Mouse (Mus musculus) kidney, embryonic 14.5 days (tissue): ENCODE results near the gene Myl6b. TPM values are rescaled to one million over a fixed set of nuclear protein-coding genes. Genes with fewer than 3 reads are reported as not detected.
A peak's percentile ranks its signal among the peaks of the same experiment; 100 is the strongest.

ENCODE experiments used
- ATAC-seq: fragments of 200-750 bp; cut with Nextera tagmentation; 2 replicates; pipeline ENCODE4 v1.8.0; 2017; ENCODE audit warnings: moderate number of reproducible peaks, mild to moderate bottlenecking, moderate TSS enrichment, moderate library complexity; ENCODE audit not compliant: low FRiP score, low TSS enrichment
- H3K27ac ChIP-seq: fragments of 300-500 bp; sonication (generic); 2 replicates; pipeline ENCODE4 v1.5.1; 2014; ENCODE audit warnings: low read depth, mild to moderate bottlenecking, low read length, moderate library complexity, mixed read lengths
- H3K27me3 ChIP-seq: fragments of 300-500 bp; sonication (generic); 2 replicates; pipeline ENCODE4 v1.6.1; 2014; ENCODE audit warnings: mild to moderate bottlenecking, low read length; ENCODE audit not compliant: control insufficient read depth, insufficient read depth
- H3K36me3 ChIP-seq: fragments of 300-500 bp; sonication (generic); 2 replicates; pipeline ENCODE4 v1.6.1; 2014; ENCODE audit warnings: low read length, mixed read lengths; ENCODE audit not compliant: control insufficient read depth, insufficient read depth
- H3K4me1 ChIP-seq: fragments of 300-500 bp; sonication (generic); 2 replicates; pipeline ENCODE4 v1.6.1; 2014; ENCODE audit warnings: low read length, mixed read lengths; ENCODE audit not compliant: control insufficient read depth, insufficient read depth
- H3K4me2 ChIP-seq: fragments of 300-500 bp; sonication (generic); replicated peaks from 2 replicates; pipeline ENCODE4 v1.6.1; 2014; ENCODE audit warnings: low read depth, mild to moderate bottlenecking, low read length
- H3K4me3 ChIP-seq: fragments of 300-500 bp; sonication (generic); 2 replicates; pipeline ENCODE4 v1.5.1; 2014; ENCODE audit warnings: mild to moderate bottlenecking, low read length
- H3K9ac ChIP-seq: fragments of 300-500 bp; sonication (generic); 2 replicates; pipeline ENCODE4 v1.6.1; 2014; ENCODE audit warnings: low read depth, mild to moderate bottlenecking, low read length, moderate library complexity
- H3K9me3 ChIP-seq: fragments of 300-500 bp; sonication (generic); 2 replicates; pipeline ENCODE4 v1.6.1; 2016; ENCODE audit warnings: low read length; ENCODE audit not compliant: control insufficient read depth
- whole genome bisulfite sequencing: fragments of 180-500 bp; shearing (Covaris S2); extraction: QIAGEN DNeasy Blood & Tissue Kit; methylation state at CpG from one replicate; pipeline ENCODE4 v1.1.7; 2014; 5-methylcytosine and 5-hydroxymethylcytosine counted together
- polyA plus RNA-seq: library from polyadenylated mRNA; unstranded; fragments of >200 nt; fragmentation: Nextera tagmentation; extraction: Ambion mirVana; gene quantifications from 2 replicates; pipeline ENCODE4 v1.2.1, GENCODE M21; 2014

The Myl6b gene
- polyA plus RNA-seq, 1 experiment from 2014 or later = 3.2 TPM

DNA sequence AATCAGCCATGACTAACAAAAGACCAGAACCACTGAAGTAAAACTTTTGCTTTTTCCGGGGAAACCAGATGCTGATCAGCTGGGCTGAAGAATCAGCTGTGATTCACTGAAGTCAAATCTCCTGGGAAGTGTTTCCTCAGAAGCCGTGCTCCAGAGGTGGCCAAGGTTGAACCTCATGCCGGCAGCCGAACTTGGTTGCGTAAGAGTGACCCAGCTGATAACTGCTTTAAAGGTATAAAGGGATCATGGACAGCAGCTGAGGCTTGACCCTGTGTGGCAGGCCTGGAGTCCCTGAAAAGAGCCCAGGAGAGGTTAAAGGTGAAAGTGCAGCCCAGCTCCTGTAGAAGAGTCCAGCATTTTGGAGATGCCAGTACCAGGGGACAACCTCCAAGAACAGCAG is 3.9 kb upstream of the Myl6b start:
- H3K4me2 ChIP-seq = no peak overlapping the region
- no peaks in the 10 kb centered on the region for H3K36me3 ChIP-seq
- 73% methylated on average over 5 of the region's 5 CpGs for WGBS
- H3K27ac ChIP-seq = no peak overlapping the region
- H3K4me1 ChIP-seq = peaks cover 6% of the 10 kb centered on the region; the same call in 1 of the 2 replicates
- no peaks in the 10 kb centered on the region for H3K9me3 ChIP-seq
- no peaks in the 10 kb centered on the region for H3K27me3 ChIP-seq
- no peak for ATAC-seq
- H3K9ac ChIP-seq = no peak overlapping the region
- H3K4me3 ChIP-seq = no peak overlapping the region

- Histone ChIP-seq H3K4me1 (peaks cover 16% of the 10 kb centered on the region), H3K9ac (peak overlapping the region; percentile 63), H3K4me2 (peak overlapping the region; percentile 82), H3K4me3 (peak overlapping the region; percentile 54), H3K27me3 (no peaks in the 10 kb centered on the region), H3K9me3 (no peaks in the 10 kb centered on the region), H3K27ac (peak overlapping the region; percentile 86), H3K36me3 (no peaks in the 10 kb centered on the region)
- WGBS = 1% methylated on average over 21 of the region's 21 CpGs
- peak; percentile 26 for ATAC-seq
These were observed 709 bp upstream of the Myl6b start for GRCm38 (mm10) chr10:128499116-128499671.

- Histone ChIP-seq H3K9me3 (no peaks in the 10 kb centered on the region), H3K27ac (no peak overlapping the region), H3K36me3 (no peaks in the 10 kb centered on the region; the same call in 1 of the 2 replicates), H3K4me2 (no peak overlapping the region), H3K27me3 (no peaks in the 10 kb centered on the region), H3K9ac (0 out of 2 replicates have a peak overlapping the region, but pooled peaks have one; percentile 4), H3K4me1 (peaks cover 18% of the 10 kb centered on the region), H3K4me3 (no peak overlapping the region)
- ATAC-seq = no peak
- 38% methylated on average over 6 of the region's 6 CpGs for WGBS
These were observed 1.2 kb downstream of the Myl6b start for GRCm38 (mm10) chr10:128497134-128497737.

DNA sequence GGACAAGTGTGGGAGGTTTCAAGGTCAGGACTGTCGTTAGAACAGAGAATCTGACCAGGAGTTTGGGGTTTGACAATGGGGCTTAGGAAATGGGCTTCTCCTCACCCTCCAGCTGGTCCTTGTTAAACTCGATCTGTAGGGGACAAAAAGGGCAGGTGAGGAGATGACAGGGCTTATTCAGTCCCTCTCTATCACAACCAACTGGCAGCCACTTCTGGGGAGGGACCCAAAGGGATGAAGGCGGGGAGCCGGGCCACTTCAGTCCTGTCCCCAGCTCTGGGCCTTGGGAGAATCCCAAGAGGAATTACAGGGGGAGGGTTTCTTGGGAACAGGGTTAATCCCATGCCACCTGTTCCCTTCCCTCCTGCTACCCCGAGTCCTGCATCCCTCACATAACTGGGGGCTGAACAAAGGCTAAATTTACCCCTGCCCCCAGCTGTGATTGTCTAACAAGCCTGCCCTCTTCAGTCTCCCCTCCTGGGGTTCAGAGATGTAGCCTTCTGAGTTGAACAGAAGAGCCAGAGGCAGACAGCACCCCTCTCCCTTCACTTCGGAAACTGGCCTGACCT is 1.9 kb downstream of the Myl6b start:
- H3K27me3 ChIP-seq = no peaks in the 10 kb centered on the region
- no peak overlapping the region for H3K4me2 ChIP-seq
- peaks cover 23% of the 10 kb centered on the region for H3K4me1 ChIP-seq
- H3K9me3 ChIP-seq = no peaks in the 10 kb centered on the region
- no peak for ATAC-seq
- no peak overlapping the region for H3K9ac ChIP-seq
- no peak overlapping the region for H3K27ac ChIP-seq
- peaks cover 3% of the 10 kb centered on the region; the same call in 1 of the 2 replicates for H3K36me3 ChIP-seq
- no peak overlapping the region for H3K4me3 ChIP-seq
- 32% methylated on average over 6 of the region's 6 CpGs for WGBS

DNA sequence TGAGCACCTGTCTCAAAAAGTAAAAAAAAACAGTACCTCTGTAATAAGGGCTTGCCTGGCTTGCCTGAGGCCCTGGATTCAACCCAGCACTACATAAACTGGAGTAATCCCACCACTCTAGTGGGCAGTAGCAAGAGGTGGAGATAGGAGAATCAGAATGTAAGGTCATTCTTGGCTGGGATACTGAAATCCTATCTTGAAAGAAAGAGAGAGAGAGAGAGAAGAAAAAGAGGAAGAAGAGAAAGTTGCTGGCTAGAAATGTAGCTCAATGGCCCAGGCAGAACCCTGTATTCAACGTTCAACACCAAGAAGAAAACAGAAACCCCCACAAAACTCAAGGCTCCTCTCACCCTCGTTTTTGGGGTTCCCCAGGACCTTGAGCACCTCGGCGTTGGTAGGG is 2.6 kb downstream of the Myl6b start:
- Histone ChIP-seq H3K4me3 (no peak overlapping the region), H3K27me3 (no peaks in the 10 kb centered on the region), H3K4me2 (no peak overlapping the region), H3K9me3 (no peaks in the 10 kb centered on the region), H3K4me1 (peaks cover 30% of the 10 kb centered on the region), H3K9ac (no peak overlapping the region), H3K27ac (no peak overlapping the region), H3K36me3 (peaks cover 9% of the 10 kb centered on the region)
- 63% methylated on average over 4 of the region's 4 CpGs for WGBS
- ATAC-seq = no peak

DNA sequence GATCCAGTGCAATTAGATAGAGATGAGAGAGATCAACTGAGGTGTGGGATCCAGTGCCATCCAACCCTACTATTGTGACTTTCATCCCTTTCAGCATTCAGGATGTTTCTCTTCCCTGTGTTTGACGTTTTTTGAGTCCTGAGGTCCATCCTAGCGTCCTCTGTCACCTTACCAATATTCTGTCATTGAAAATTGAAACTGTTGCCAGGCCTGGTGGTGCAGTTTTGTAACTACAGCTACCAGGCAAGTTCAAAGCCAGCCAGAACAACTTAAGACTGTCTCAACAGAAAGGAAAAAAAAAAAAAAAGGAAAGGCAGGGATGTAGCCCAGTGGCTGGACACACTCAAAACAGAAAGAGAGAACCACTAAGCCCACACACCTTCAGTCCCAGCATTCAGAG is 3.2 kb downstream of the Myl6b start:
- 75% methylated on average over 2 of the region's 2 CpGs for WGBS
- no peak overlapping the region for H3K9ac ChIP-seq
- H3K9me3 ChIP-seq = no peaks in the 10 kb centered on the region
- peaks cover 30% of the 10 kb centered on the region for H3K4me1 ChIP-seq
- peak overlapping the region; percentile 87; the same call in 1 of the 2 replicates for H3K4me2 ChIP-seq
- H3K36me3 ChIP-seq = peaks cover 16% of the 10 kb centered on the region
- H3K27ac ChIP-seq = no peak overlapping the region
- no peaks in the 10 kb centered on the region for H3K27me3 ChIP-seq
- no peak for ATAC-seq
- no peak overlapping the region for H3K4me3 ChIP-seq

DNA sequence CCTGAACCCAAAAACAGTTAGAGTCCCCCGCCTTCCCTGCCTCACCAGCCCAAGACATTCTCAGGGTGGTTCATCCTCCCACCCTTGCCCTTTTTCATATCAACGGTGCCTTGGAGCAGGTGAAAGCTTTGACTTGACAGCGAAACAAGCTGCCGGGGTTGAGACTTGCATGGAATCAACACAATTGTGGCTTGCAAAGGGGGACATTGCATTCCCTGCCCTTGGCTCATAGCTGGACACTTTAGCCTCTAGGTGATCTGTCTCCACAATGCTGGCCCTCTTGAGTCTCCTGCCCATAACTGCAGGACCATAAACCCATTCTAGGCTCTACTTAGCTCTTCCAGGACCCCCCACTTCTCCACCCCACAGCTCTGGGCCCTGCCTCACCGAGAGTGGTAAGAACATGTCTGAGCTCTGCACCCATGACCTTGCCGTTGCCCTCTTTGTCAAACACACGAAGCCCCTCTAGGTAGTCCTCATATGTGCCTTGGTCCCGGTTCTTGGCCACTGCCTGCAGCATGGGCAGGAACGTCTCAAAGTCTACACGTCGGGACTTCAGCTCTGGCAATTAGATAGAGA is 3.7 kb downstream of the Myl6b start:
- ATAC-seq = no peak
- H3K4me1 ChIP-seq = peaks cover 30% of the 10 kb centered on the region
- H3K27me3 ChIP-seq = no peaks in the 10 kb centered on the region
- peak overlapping the region; percentile 80 for H3K4me3 ChIP-seq
- peak overlapping the region; percentile 85 for H3K9ac ChIP-seq
- peak overlapping the region; percentile 69; the same call in 1 of the 2 replicates for H3K27ac ChIP-seq
- peak overlapping the region; percentile 87 for H3K4me2 ChIP-seq
- 58% methylated on average over 11 of the region's 11 CpGs for WGBS
- no peaks in the 10 kb centered on the region for H3K9me3 ChIP-seq
- H3K36me3 ChIP-seq = peaks cover 21% of the 10 kb centered on the region

GRCm38 (mm10) chr10:128493695-128494666 is 4.5 kb downstream of the Myl6b start, which contains the start of gene Myl6:
Gene Myl6, minus strand, starts transcription at chr10:128494145.
- ATAC-seq = peak; percentile 92
- Histone ChIP-seq H3K27me3 (no peaks in the 10 kb centered on the region), H3K36me3 (peaks cover 29% of the 10 kb centered on the region), H3K4me2 (peak within 1 kb of the TSS; percentile 87), H3K4me3 (peak within 1 kb of the TSS; percentile 80), H3K4me1 (peaks cover 30% of the 10 kb centered on the region), H3K27ac (peak within 1 kb of the TSS; percentile 93), H3K9me3 (no peaks in the 10 kb centered on the region), H3K9ac (peak within 1 kb of the TSS; percentile 85)
- WGBS = under 1% methylated on average over 45 of the region's 45 CpGs
